In genomic region chr5:134456503-134456962, GRCm38 (mm10) we compare ENCODE assay signal across 8 mouse cellular contexts. TPM values are rescaled to one million over a fixed set of nuclear protein-coding genes. Genes with fewer than 3 reads are reported as not detected.
DNase-seq lines count a peak whose midpoint lies in the region; ATAC-seq and TF ChIP-seq lines count a peak whose summit lies in the region.

Gene Gtf2ird1, minus strand, starts transcription at chr5:134456716.

- peak within 1 kb of the TSS; percentile 99 for H3K27ac ChIP-seq in hindbrain, embryonic 10.5 days
- H3K27ac ChIP-seq in lung, embryonic 14.5 days (ENCODE audit: low read depth), result peak within 1 kb of the TSS; percentile 96

- peak; percentile 70 for DNase-seq in MN1 (ENCODE audit: low spot score)
- peak; percentile 67 for DNase-seq in cerebellum, adult 8-10 months
- peak; percentile 75 to 80 for DNase-seq in frontal cortex, postnatal 10 days (ENCODE audit: low spot score in 2 of 2)
- peak; percentile 83 for DNase-seq in hindbrain, embryonic 10.5 days (ENCODE audit: low spot score)
- DNase-seq in layer of hippocampus, adult 9-10 months (ENCODE audit: low spot score), result peak; percentile 44
- DNase-seq in lung, embryonic 14.5 days, result peak; percentile 82
- DNase-seq in ovary, postnatal 10 days (ENCODE audit: low spot score), result peak; percentile 47
- peak; percentile 59 to 60 for DNase-seq in urinary bladder, adult 18-20 months (ENCODE audit: low spot score in 2 of 2)

- H3K4me2 ChIP-seq in lung, embryonic 14.5 days, result peak within 1 kb of the TSS; percentile 86

- no peaks in the 10 kb centered on the region for H3K27me3 ChIP-seq in hindbrain, embryonic 10.5 days (ENCODE audit: insufficient read depth, poor library complexity, severe bottlenecking)
- no peaks in the 10 kb centered on the region for H3K27me3 ChIP-seq in lung, embryonic 14.5 days (ENCODE audit: insufficient read depth, low read length)

- H3K4me3 ChIP-seq in hindbrain, embryonic 10.5 days, result peak within 1 kb of the TSS; percentile 77
- peak within 1 kb of the TSS; percentile 73 for H3K4me3 ChIP-seq in lung, embryonic 14.5 days (ENCODE audit: low read depth, low read length)

- TF ChIP-seq CTCF in lung, embryonic 14.5 days (IDR thresholded peaks at IDR 0.05; ENCODE audit: low read depth), result no peak

- peaks cover 23% of the 10 kb centered on the region for H3K36me3 ChIP-seq in hindbrain, embryonic 10.5 days
- H3K36me3 ChIP-seq in lung, embryonic 14.5 days (ENCODE audit: insufficient read depth), result peaks cover 7% of the 10 kb centered on the region; the same call in 1 of the 2 replicates

- H3K9me3 ChIP-seq in hindbrain, embryonic 10.5 days, result peaks cover 8% of the 10 kb centered on the region
- no peaks in the 10 kb centered on the region for H3K9me3 ChIP-seq in lung, embryonic 14.5 days (ENCODE audit: low read depth, low read length)

- WGBS in hindbrain, embryonic 10.5 days, result under 1% methylated on average over 44 of the region's 44 CpGs
- under 1% methylated on average over 43 of the region's 44 CpGs for WGBS in lung, embryonic 14.5 days

- ATAC-seq in lung, embryonic 14.5 days (ENCODE audit: insufficient read depth), result peak; percentile 77

- peaks cover 24% of the 10 kb centered on the region for H3K4me1 ChIP-seq in hindbrain, embryonic 10.5 days (replicated peaks)
- no peaks in the 10 kb centered on the region; the same call in 1 of the 2 replicates for H3K4me1 ChIP-seq in lung, embryonic 14.5 days (ENCODE audit: insufficient read depth)

- H3K9ac ChIP-seq in lung, embryonic 14.5 days, result peak within 1 kb of the TSS; percentile 93

RNA-seq across cellular contexts. Expression of gene Gtf2ird1, which starts in this region (rescaled TPM):
- polyA plus RNA-seq in hindbrain, embryonic 10.5 days (2016; fragmentation: Nextera tagmentation; extraction: Ambion mirVana), result 84.8 and 91.6 TPM in 2 replicates
- 82.5 and 85.6 TPM in 2 replicates for polyA plus RNA-seq in lung, embryonic 14.5 days (2014; fragmentation: Nextera tagmentation; extraction: Ambion mirVana)

Comparison
In these comparisons a context has a peak if more than half of its experiments do, and no peak if none do; other contexts are left out.
1. Peak in every context shown above with its lines: DNase-seq, ATAC-seq, H3K4me3 ChIP-seq and H3K27ac ChIP-seq.